Mouse (Mus musculus) heart, embryonic 14.5 days (tissue): Measurements from ENCODE around the gene Btbd2. TPM values are rescaled to one million over a fixed set of nuclear protein-coding genes. Genes with fewer than 3 reads are reported as not detected.
A peak's percentile ranks its signal among the peaks of the same experiment; 100 is the strongest.

ENCODE experiments used
- ATAC-seq: fragments of 200-750 bp; cut with Nextera tagmentation; 2 replicates; pipeline ENCODE4 v1.8.0; 2017; ENCODE audit warnings: low read depth, moderate TSS enrichment; ENCODE audit not compliant: insufficient number of reproducible peaks, insufficient read depth, low FRiP score
- H3K27ac ChIP-seq, 2 experiments: fragments of 200-500 bp in 1 of 2; fragments of 300-500 bp in 1 of 2; sonication (generic) in 1 of 2; replicated peaks in 1 of 2; 2 replicates each; pipeline ENCODE4 v1.5.1; 2012 to 2014; ENCODE audit warnings: low read depth in 2 of 2, low read length in 2 of 2, control low read depth in 1 of 2, mild to moderate bottlenecking in 1 of 2, mixed read lengths in 1 of 2; ENCODE audit not compliant: control insufficient read depth in 1 of 2, insufficient read depth in 1 of 2
- H3K27me3 ChIP-seq: fragments of 300-500 bp; sonication (generic); 2 replicates; pipeline ENCODE4 v1.6.1; 2014; ENCODE audit warnings: mild to moderate bottlenecking, low read length, control low read depth; ENCODE audit not compliant: control insufficient read depth, insufficient read depth
- H3K36me3 ChIP-seq: fragments of 300-500 bp; sonication (generic); 2 replicates; pipeline ENCODE4 v1.6.1; 2014; ENCODE audit warnings: mild to moderate bottlenecking, control low read depth, low read length, mixed read lengths; ENCODE audit not compliant: control insufficient read depth, insufficient read depth
- H3K4me1 ChIP-seq, 2 experiments: fragments of 200-500 bp in 1 of 2; fragments of 300-500 bp in 1 of 2; sonication (generic) in 1 of 2; 2 replicates each; pipeline ENCODE4 v1.6.1; 2012 to 2014; ENCODE audit warnings: low read length in 2 of 2, control low read depth in 1 of 2, mixed read lengths in 1 of 2; ENCODE audit not compliant: control insufficient read depth in 2 of 2, insufficient read depth in 2 of 2
- H3K4me2 ChIP-seq: fragments of 300-500 bp; sonication (generic); 2 replicates; pipeline ENCODE4 v1.6.1; 2014; ENCODE audit warnings: mild to moderate bottlenecking, low read length
- H3K4me3 ChIP-seq, 2 experiments: fragments of 200-500 bp in 1 of 2; fragments of 300-500 bp in 1 of 2; sonication (generic) in 1 of 2; 2 replicates each; pipeline ENCODE4 v1.5.1; 2012 to 2014; ENCODE audit warnings: low read length in 2 of 2, mild to moderate bottlenecking in 2 of 2, control low read depth in 1 of 2, low read depth in 1 of 2, moderate library complexity in 1 of 2; ENCODE audit not compliant: control insufficient read depth in 1 of 2, insufficient read depth in 1 of 2
- H3K9ac ChIP-seq: fragments of 300-500 bp; sonication (generic); 2 replicates; pipeline ENCODE4 v1.6.1; 2014; ENCODE audit warnings: mild to moderate bottlenecking, low read length
- H3K9me3 ChIP-seq: fragments of 300-500 bp; sonication (generic); 2 replicates; pipeline ENCODE4 v1.6.1; 2016; ENCODE audit warnings: low read length, control low read depth; ENCODE audit not compliant: control insufficient read depth
- WGBS: fragments of 180-500 bp; shearing (Covaris S2); extraction: QIAGEN DNeasy Blood & Tissue Kit; methylation state at CpG from one replicate; pipeline ENCODE4 v1.1.7; 2014; 5-methylcytosine and 5-hydroxymethylcytosine counted together
- polyA plus RNA-seq: library from polyadenylated mRNA; unstranded; fragments of >200 nt; fragmentation: Nextera tagmentation; extraction: Ambion mirVana; gene quantifications from 2 replicates; pipeline ENCODE4 v1.2.1, GENCODE M21; 2014

Gene Btbd2
- polyA plus RNA-seq, 1 experiment from 2014 or later = 53.8 TPM

GRCm38 (mm10) chr10:80684214-80684613 is 27.3 kb upstream of the Btbd2 start:
- no peaks in the 10 kb centered on the region for H3K27me3 ChIP-seq
- no peaks in the 10 kb centered on the region for H3K9me3 ChIP-seq
- no peak overlapping the region for H3K9ac ChIP-seq
- H3K4me1 ChIP-seq = peaks cover 8 to 9% of the 10 kb centered on the region in 2 experiments
- WGBS = 59% methylated on average over 6 of the region's 6 CpGs
- H3K36me3 ChIP-seq = peaks cover 52% of the 10 kb centered on the region
- no peak overlapping the region for H3K27ac ChIP-seq
- H3K4me2 ChIP-seq = no peak overlapping the region
- H3K4me3 ChIP-seq = no peak overlapping the region
- no peak for ATAC-seq

DNA sequence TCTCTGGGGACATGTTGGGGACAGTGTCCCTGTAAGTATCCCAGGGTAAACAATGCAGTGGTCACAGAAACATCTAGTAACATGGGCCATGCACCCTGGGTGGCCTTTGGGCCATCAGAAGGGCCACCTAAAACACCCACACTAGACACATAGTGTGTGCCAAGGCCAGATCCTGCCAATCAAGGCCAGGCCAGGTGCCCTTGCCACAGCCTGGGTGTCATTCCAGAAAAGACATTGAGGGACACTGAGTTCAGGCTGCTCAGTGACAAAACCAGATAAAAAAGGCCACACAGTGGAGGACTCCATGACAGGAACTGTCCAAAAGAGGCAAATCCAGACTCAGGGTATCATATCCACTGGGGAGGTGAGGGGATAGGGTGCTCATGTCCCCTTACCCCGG is 26.8 kb upstream of the Btbd2 start:
- Histone ChIP-seq H3K36me3 (peaks cover 47% of the 10 kb centered on the region), H3K4me3 (no peak overlapping the region), H3K27me3 (no peaks in the 10 kb centered on the region), H3K27ac (no peak overlapping the region), H3K4me1 (peaks cover 14 to 15% of the 10 kb centered on the region in 2 experiments), H3K9ac (no peak overlapping the region), H3K4me2 (no peak overlapping the region), H3K9me3 (no peaks in the 10 kb centered on the region)
- 100% methylated on average over 1 of the region's 1 CpGs for WGBS
- ATAC-seq = no peak

- Histone ChIP-seq H3K4me3 (no peak overlapping the region), H3K27me3 (no peaks in the 10 kb centered on the region), H3K4me1 (peaks cover 30% of the 10 kb centered on the region in 2 experiments), H3K36me3 (peaks cover 36% of the 10 kb centered on the region), H3K9me3 (no peaks in the 10 kb centered on the region), H3K9ac (no peak overlapping the region), H3K27ac (no peak overlapping the region), H3K4me2 (no peak overlapping the region)
- no peak for ATAC-seq
- WGBS = 93% methylated on average over 6 of the region's 6 CpGs
Measured at GRCm38 (mm10) chr10:80682003-80682402, 25.1 kb upstream of the Btbd2 start.

GRCm38 (mm10) chr10:80680260-80680696 is 23.4 kb upstream of the Btbd2 start:
- H3K27me3 ChIP-seq = no peaks in the 10 kb centered on the region
- no peak overlapping the region for H3K4me2 ChIP-seq
- 92% methylated on average over 2 of the region's 2 CpGs for WGBS
- H3K9ac ChIP-seq = peak overlapping the region; percentile 27; the same call in 1 of the 2 replicates
- peaks cover 19% of the 10 kb centered on the region for H3K36me3 ChIP-seq
- no peak overlapping the region for H3K4me3 ChIP-seq
- peaks cover 31 to 32% of the 10 kb centered on the region in 2 experiments for H3K4me1 ChIP-seq
- no peak overlapping the region for H3K27ac ChIP-seq
- ATAC-seq = no peak
- no peaks in the 10 kb centered on the region for H3K9me3 ChIP-seq

GRCm38 (mm10) chr10:80679556-80680259 is 22.8 kb upstream of the Btbd2 start:
- Histone ChIP-seq H3K4me1 (peaks cover 35 to 37% of the 10 kb centered on the region in 2 experiments), H3K4me3 (no peak overlapping the region), H3K36me3 (peaks cover 17% of the 10 kb centered on the region), H3K27me3 (no peaks in the 10 kb centered on the region), H3K4me2 (no peak overlapping the region), H3K9me3 (no peaks in the 10 kb centered on the region), H3K27ac (peak overlapping the region; percentile 68 to 98; a peak in 3 of 4 replicates), H3K9ac (peak overlapping the region; percentile 27; the same call in 1 of the 2 replicates)
- ATAC-seq = no peak
- 47% methylated on average over 9 of the region's 9 CpGs for WGBS

DNA sequence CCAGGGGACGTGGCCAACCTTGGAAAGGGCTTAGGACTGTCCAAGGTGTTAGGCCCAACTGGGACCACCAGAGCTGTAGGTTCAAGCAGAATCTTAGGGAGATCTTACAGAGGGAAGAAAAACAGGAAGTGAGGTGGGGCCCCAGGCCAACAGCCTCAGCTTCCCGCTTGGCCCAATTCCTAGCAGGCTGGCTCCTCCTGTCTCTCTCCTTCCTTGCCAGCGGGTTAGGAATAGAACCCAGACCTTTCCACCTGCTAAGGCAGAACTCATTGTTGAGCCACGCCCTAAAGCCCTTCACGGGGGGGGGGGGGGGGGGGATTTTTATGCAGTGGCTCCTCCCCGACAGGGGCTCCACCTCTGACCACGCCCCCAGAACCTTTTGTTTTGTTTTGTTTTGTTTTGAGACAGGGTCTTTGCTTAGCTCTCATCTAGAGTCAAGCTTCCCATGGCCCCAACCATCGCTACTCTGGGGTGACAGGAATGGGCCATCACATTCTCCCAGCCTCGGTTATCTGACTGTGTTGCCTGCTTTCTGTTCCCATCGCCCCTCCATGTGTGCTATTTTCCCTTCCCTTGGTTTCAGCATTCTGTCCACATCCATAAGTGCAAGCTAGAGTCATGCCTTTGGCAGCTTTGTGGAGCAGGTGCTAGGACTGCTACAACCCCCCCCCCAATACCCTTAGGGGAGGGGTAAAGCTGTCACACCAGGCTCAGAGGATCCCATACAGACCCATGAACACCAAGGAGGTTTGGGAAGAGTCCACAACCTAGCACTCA is 21.9 kb upstream of the Btbd2 start:
- H3K36me3 ChIP-seq = peaks cover 10% of the 10 kb centered on the region; the same call in 1 of the 2 replicates
- 41% methylated on average over 9 of the region's 10 CpGs for WGBS
- peak overlapping the region in 1 of 2 experiments; percentile 43; a peak in 1 of 4 replicates for H3K4me3 ChIP-seq
- H3K27ac ChIP-seq = peak overlapping the region; percentile 98 to 99
- H3K9me3 ChIP-seq = no peaks in the 10 kb centered on the region
- H3K4me1 ChIP-seq = peaks cover 45 to 46% of the 10 kb centered on the region in 2 experiments
- peak overlapping the region; percentile 46 for H3K9ac ChIP-seq
- ATAC-seq = no peak
- no peaks in the 10 kb centered on the region for H3K27me3 ChIP-seq
- peak overlapping the region; percentile 72 for H3K4me2 ChIP-seq

- Histone ChIP-seq H3K27me3 (no peaks in the 10 kb centered on the region), H3K36me3 (peaks cover 10% of the 10 kb centered on the region), H3K4me2 (peak within 1 kb of the TSS; percentile 72), H3K27ac (peak within 1 kb of the TSS; percentile 98 to 99), H3K9me3 (no peaks in the 10 kb centered on the region), H3K4me3 (peak within 1 kb of the TSS; percentile 43 to 65), H3K4me1 (peaks cover 46 to 54% of the 10 kb centered on the region in 2 experiments), H3K9ac (peak within 1 kb of the TSS; percentile 79)
- 3% methylated on average over 8 of the region's 8 CpGs for WGBS
- peak; percentile 66 for ATAC-seq
Measured at GRCm38 (mm10) chr10:80677942-80678436, 21.1 kb upstream of the Btbd2 start, which contains the start of gene Mknk2. Mknk2 (minus strand) TSS chr10:80678112.
